Mouse (Mus musculus): ENCODE data around the gene Ntn1. TPM values are rescaled to one million over a fixed set of nuclear protein-coding genes. Genes with fewer than 3 reads are reported as not detected.

Gene Ntn1
- total RNA-seq, 2 experiments from 2014 or later = 6.2 to 7.3 TPM

GRCm38 (mm10) chr11:68210714-68211113 is 189.9 kb downstream of the Ntn1 start:
- DNase-seq = no peak

- DNase-seq = no peak
Observed at GRCm38 (mm10) chr11:68209506-68209905, 191.1 kb downstream of the Ntn1 start.

GRCm38 (mm10) chr11:68208582-68208981 is 192.0 kb downstream of the Ntn1 start:
- DNase-seq = no peak

GRCm38 (mm10) chr11:68208023-68208422 is 192.6 kb downstream of the Ntn1 start:
- DNase-seq = no peak

- peak; percentile 43 to 53 for DNase-seq
Observed at GRCm38 (mm10) chr11:68205572-68206229, 194.9 kb downstream of the Ntn1 start.

GRCm38 (mm10) chr11:68204407-68204806 is 196.2 kb downstream of the Ntn1 start:
- DNase-seq = no peak

GRCm38 (mm10) chr11:68203658-68204315 is 196.8 kb downstream of the Ntn1 start:
- no peak for DNase-seq

- DNase-seq = no peak
Observed at GRCm38 (mm10) chr11:68202561-68202960, 198.1 kb downstream of the Ntn1 start.

GRCm38 (mm10) chr11:68201811-68202459 is 198.7 kb downstream of the Ntn1 start:
- no peak for DNase-seq

- no peak for DNase-seq
Observed at GRCm38 (mm10) chr11:68201063-68201462, 199.6 kb downstream of the Ntn1 start.

- no peak for DNase-seq
Observed at GRCm38 (mm10) chr11:68200500-68200899, 200.1 kb downstream of the Ntn1 start.

- DNase-seq = no peak
Observed at GRCm38 (mm10) chr11:68199801-68200423, 200.7 kb downstream of the Ntn1 start.

- DNase-seq = no peak
Observed at GRCm38 (mm10) chr11:68199103-68199502, 201.5 kb downstream of the Ntn1 start.

GRCm38 (mm10) chr11:68198696-68199095 is 201.9 kb downstream of the Ntn1 start:
- no peak for DNase-seq

- no peak for DNase-seq
Observed at GRCm38 (mm10) chr11:68197471-68197870, 203.2 kb downstream of the Ntn1 start.

- no peak for DNase-seq
Observed at GRCm38 (mm10) chr11:68196566-68196965, 204.1 kb downstream of the Ntn1 start.

GRCm38 (mm10) chr11:68195693-68196176 is 204.9 kb downstream of the Ntn1 start:
- peak; percentile 24 to 34 for DNase-seq

- DNase-seq = no peak
Observed at GRCm38 (mm10) chr11:68195168-68195567, 205.5 kb downstream of the Ntn1 start.

- no peak for DNase-seq
Observed at GRCm38 (mm10) chr11:68190849-68191248, 209.8 kb downstream of the Ntn1 start.

- DNase-seq = no peak
Observed at GRCm38 (mm10) chr11:68188695-68189201, 211.9 kb downstream of the Ntn1 start.

- DNase-seq = no peak
Observed at GRCm38 (mm10) chr11:68187242-68187641, 213.4 kb downstream of the Ntn1 start.

GRCm38 (mm10) chr11:68185647-68186046 is 215.0 kb downstream of the Ntn1 start:
- DNase-seq = no peak

GRCm38 (mm10) chr11:68177415-68177814 is 223.2 kb downstream of the Ntn1 start:
- DNase-seq = no peak

All from layer of hippocampus, postnatal 36 days (tissue).